In the genomic region with DNA sequence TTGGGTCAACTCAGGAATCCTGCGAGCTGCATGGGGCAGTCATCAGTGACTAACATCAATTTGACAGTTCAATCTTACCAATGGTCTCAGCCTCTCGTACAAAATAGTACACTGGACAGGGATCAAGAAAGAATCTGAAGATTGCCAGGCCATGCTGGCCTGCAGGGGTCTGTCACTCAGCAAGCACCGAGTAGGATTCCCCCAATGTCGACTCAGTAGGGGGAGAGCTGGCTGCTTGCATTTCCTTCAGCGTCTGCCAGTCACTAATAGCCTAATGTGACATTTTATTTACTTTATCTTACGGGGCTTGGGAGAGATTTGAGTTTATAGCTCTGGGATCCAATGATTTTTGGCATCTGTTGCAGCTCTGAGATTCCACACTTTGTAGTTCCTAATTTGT, we compare ENCODE assay signal across 24 mouse cellular contexts. TPM values are rescaled to one million over a fixed set of nuclear protein-coding genes. Genes with fewer than 3 reads are reported as not detected.
A peak's percentile ranks its signal among the peaks of the same experiment; 100 is the strongest.
DNase-seq lines count a peak whose midpoint lies in the region; ATAC-seq and TF ChIP-seq lines count a peak whose summit lies in the region.
"Had no signal": no experiment of that assay in that cellular context is flagged by ENCODE, and none has a peak within 500 bp of the region (broad histone marks: within the 10 kb centered on the region; RNA-seq: fewer than 3 reads in every experiment).

No protein-coding gene starts in this region.

- TF ChIP-seq CTCF in lung, postnatal 0 days (IDR thresholded peaks at IDR 0.05), result no peak

- H3K4me1 ChIP-seq in lung, embryonic 15.5 days, result 0 out of 2 replicates have a peak, but pooled peaks cover 5% of the 10 kb centered on the region
- H3K4me1 ChIP-seq in lung, postnatal 0 days (ENCODE audit: insufficient read depth, low read depth, low read length), result no peaks in the 10 kb centered on the region
- H3K4me1 ChIP-seq: embryonic facial prominence, embryonic 13.5 days; embryonic facial prominence, embryonic 15.5 days; forebrain, embryonic 10.5 days; forebrain, embryonic 12.5 days had no signal

- no peak for DNase-seq in lung, postnatal 36 days
- peak; percentile 11 for DNase-seq in lung, postnatal 0 days (ENCODE audit: low spot score)
- DNase-seq in lung, postnatal 25 days (ENCODE audit: low spot score), result no peak
- DNase-seq: adrenal gland, adult 2 months; adrenal gland, postnatal 10 days; adrenal gland, postnatal 25 days; cerebellum, adult 11 months; cerebellum, adult 18-20 months; cerebellum, adult 8-10 months; cerebellum, adult 9-11 months; cerebellum, postnatal 14 days; cerebellum, postnatal 36 days; embryo, embryonic 11 days had no signal

- H3K4me2 ChIP-seq in lung, embryonic 15.5 days, result no peak overlapping the region
- no peak overlapping the region for H3K4me2 ChIP-seq in lung, postnatal 0 days (replicated peaks; ENCODE audit: low read depth, low read length)
- H3K4me2 ChIP-seq: embryonic facial prominence, embryonic 13.5 days; embryonic facial prominence, embryonic 15.5 days; forebrain, embryonic 12.5 days had no signal

- no peak overlapping the region for H3K27ac ChIP-seq in lung, embryonic 15.5 days
- H3K27ac ChIP-seq in lung, postnatal 0 days (ENCODE audit: low read length), result no peak overlapping the region
- H3K27ac ChIP-seq: embryonic facial prominence, embryonic 13.5 days; embryonic facial prominence, embryonic 15.5 days; forebrain, embryonic 10.5 days; forebrain, embryonic 12.5 days had no signal

- no peak overlapping the region for H3K4me3 ChIP-seq in lung, embryonic 15.5 days
- H3K4me3 ChIP-seq in lung, postnatal 0 days (ENCODE audit: low read depth, low read length), result no peak overlapping the region
- H3K4me3 ChIP-seq: embryonic facial prominence, embryonic 13.5 days; embryonic facial prominence, embryonic 15.5 days; erythroblast, embryonic 14.5 days; forebrain, embryonic 10.5 days; forebrain, embryonic 12.5 days had no signal

- ATAC-seq in lung, embryonic 15.5 days (ENCODE audit: borderline replicate concordance, extremely low read depth, low FRiP score, low TSS enrichment), result peak; percentile 77
- ATAC-seq in lung, postnatal 0 days, result no peak
- ATAC-seq: forebrain, embryonic 14.5 days; forebrain, embryonic 16.5 days had no signal

- no peaks in the 10 kb centered on the region for H3K36me3 ChIP-seq in lung, embryonic 15.5 days
- H3K36me3 ChIP-seq in lung, postnatal 0 days (ENCODE audit: insufficient read depth, low read length), result no peaks in the 10 kb centered on the region
- H3K36me3 ChIP-seq: embryonic facial prominence, embryonic 13.5 days; embryonic facial prominence, embryonic 15.5 days; forebrain, embryonic 10.5 days; forebrain, embryonic 12.5 days had no signal

- no peak overlapping the region for H3K9ac ChIP-seq in lung, embryonic 15.5 days
- no peak overlapping the region for H3K9ac ChIP-seq in lung, postnatal 0 days (replicated peaks; ENCODE audit: low read depth)
- H3K9ac ChIP-seq: embryonic facial prominence, embryonic 13.5 days; embryonic facial prominence, embryonic 15.5 days; forebrain, embryonic 12.5 days had no signal

- no peaks in the 10 kb centered on the region for H3K27me3 ChIP-seq in lung, embryonic 15.5 days
- no peaks in the 10 kb centered on the region for H3K27me3 ChIP-seq in lung, postnatal 0 days (replicated peaks; ENCODE audit: insufficient read depth, low read length)
- H3K27me3 ChIP-seq: embryonic facial prominence, embryonic 13.5 days; embryonic facial prominence, embryonic 15.5 days; forebrain, embryonic 12.5 days had no signal

- no peak for TF ChIP-seq EP300 in lung, postnatal 0 days (IDR thresholded peaks at IDR 0.05)

- H3K9me3 ChIP-seq in lung, embryonic 15.5 days, result no peaks in the 10 kb centered on the region
- H3K9me3 ChIP-seq in lung, postnatal 0 days (ENCODE audit: low read length), result no peaks in the 10 kb centered on the region
- H3K9me3 ChIP-seq: embryonic facial prominence, embryonic 13.5 days; embryonic facial prominence, embryonic 15.5 days; forebrain, embryonic 10.5 days had no signal

- WGBS in lung, embryonic 15.5 days, result 27% methylated on average over 6 of the region's 6 CpGs
- WGBS in lung, postnatal 0 days, result 30% methylated on average over 6 of the region's 6 CpGs

RNA-seq across cellular contexts. Expression of a gene that starts 35.1 kb away (rescaled TPM):
- not detected in 2 replicates for polyA plus RNA-seq in lung, embryonic 15.5 days (2015; fragmentation: Nextera tagmentation; extraction: Ambion mirVana)
- polyA plus RNA-seq in lung, postnatal 0 days (2015; fragmentation: Nextera tagmentation; extraction: Ambion mirVana), result not detected in 2 replicates
- polyA plus RNA-seq: adrenal gland, adult 2 months; brain, embryonic 14.5 days; C2C12; embryonic facial prominence, embryonic 11.5 days; embryonic facial prominence, embryonic 13.5 days; forebrain, embryonic 10.5 days; forebrain, embryonic 12.5 days; forebrain, embryonic 14.5 days; forebrain, embryonic 16.5 days had no signal
